Mouse (Mus musculus): Measurements from ENCODE around the gene Agtrap. TPM values are rescaled to one million over a fixed set of nuclear protein-coding genes. Genes with fewer than 3 reads are reported as not detected.
A peak's percentile ranks its signal among the peaks of the same experiment; 100 is the strongest.

Agtrap gene
- polyA plus RNA-seq, 1 experiment from 2014 or later = 14.2 TPM

DNA sequence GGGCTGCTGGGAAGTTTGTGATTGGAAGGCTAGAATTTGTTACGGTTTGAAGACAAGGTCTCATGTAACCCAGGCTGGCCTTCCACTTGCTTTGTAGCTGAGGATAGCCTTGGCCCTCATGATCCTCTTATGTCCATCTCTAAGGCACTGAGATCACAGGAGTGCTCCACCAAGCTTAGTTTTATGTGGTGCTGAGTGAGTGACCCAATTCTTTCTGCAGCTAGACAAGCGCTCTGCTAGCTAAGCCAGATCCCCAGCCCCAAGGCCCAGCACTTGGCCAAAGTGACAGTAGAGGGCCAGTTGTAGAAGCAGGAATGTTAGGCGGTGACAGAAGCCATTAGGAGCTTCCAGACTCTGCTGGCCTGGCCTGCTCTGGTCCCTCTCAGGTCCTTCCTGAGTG lies 16.3 kb upstream of the Agtrap start:
- no peak for ATAC-seq (ENCODE audit: insufficient number of reproducible peaks, low FRiP score, low TSS enrichment, low read depth)
- H3K4me3 ChIP-seq (replicated peaks) = no peak overlapping the region
- 79% methylated on average over 3 of the region's 3 CpGs for WGBS

DNA sequence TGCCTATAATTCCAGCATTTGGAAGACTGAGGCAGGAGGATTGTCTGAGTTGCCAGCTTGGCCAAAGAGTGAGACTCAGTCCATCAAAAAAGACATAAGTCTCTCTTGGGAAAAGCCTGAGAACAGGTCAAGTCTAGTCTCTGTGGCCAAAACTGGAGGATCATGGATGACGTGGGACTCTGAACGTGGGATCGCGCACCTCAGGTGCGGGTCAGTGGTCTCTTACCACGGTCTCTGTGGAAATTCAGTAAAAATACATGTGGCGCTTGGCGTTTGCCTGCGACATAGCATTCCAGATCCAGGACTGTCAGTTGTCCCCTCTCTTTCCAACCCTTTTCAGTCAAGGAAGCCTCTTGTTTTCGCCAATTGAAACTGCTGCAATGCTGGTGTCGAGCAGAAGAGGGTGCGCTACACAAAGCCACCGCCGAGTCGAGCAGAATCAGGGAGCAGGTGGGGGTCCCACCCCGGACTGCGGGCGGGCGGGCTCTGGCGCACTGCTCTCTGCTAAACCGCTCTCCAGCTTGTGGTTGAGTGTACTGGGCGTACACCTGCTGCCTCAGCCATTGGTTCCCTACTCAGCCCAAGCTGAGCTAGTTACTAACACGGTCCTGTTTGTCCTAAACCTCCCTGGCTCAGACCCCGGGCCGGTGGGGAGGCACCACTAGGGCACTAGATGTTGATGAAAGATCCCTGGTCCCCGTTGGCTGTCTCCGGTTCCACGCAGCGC lies 14.1 kb upstream of the Agtrap start:
- H3K27ac ChIP-seq (replicated peaks) = no peak overlapping the region
- H3K4me1 ChIP-seq = peaks cover 13% of the 10 kb centered on the region; the same call in 1 of the 2 replicates
- H3K9me3 ChIP-seq (replicated peaks) = no peaks in the 10 kb centered on the region
- H3K4me3 ChIP-seq (replicated peaks) = peak overlapping the region; percentile 30
- peak; percentile 66; the same call in 1 of the 2 replicates for ATAC-seq (ENCODE audit: insufficient number of reproducible peaks, low FRiP score, low TSS enrichment, low read depth)
- peak overlapping the region; percentile 51 for H3K4me2 ChIP-seq (replicated peaks)
- H3K9ac ChIP-seq = no peak overlapping the region
- WGBS = 15% methylated on average over 29 of the region's 29 CpGs
- no peaks in the 10 kb centered on the region for H3K36me3 ChIP-seq
- no peaks in the 10 kb centered on the region; the same call in 1 of the 2 replicates for H3K27me3 ChIP-seq

More for the DNA sequence above, 16.3 kb upstream of the Agtrap start:
- Histone ChIP-seq H3K4me1 (peaks cover 13% of the 10 kb centered on the region; the same call in 1 of the 2 replicates), H3K27me3 (no peaks in the 10 kb centered on the region; the same call in 1 of the 2 replicates), H3K4me2 (replicated peaks) (no peak overlapping the region), H3K9me3 (replicated peaks) (no peaks in the 10 kb centered on the region), H3K27ac (replicated peaks) (no peak overlapping the region), H3K9ac (no peak overlapping the region), H3K36me3 (no peaks in the 10 kb centered on the region)

DNA sequence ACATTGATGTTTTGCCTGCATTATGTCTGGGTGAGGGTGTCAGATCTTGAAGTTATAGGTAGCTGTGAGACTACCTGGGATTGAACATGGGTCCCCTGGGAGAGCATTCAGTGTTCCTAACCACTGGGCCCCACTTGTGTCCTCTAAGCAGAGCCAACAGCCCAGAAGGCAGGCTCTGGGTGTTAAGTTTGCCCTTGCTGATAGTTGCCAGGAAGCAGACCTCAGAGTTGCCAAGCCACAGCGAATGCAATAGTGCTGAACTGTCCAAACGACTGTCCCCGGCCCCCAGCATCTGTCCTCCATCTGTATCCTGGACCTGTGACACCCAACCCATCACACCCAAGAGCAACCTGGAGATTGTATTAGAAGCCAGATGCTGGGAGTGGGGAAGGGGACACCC lies 10.8 kb upstream of the Agtrap start:
- 85% methylated on average over 3 of the region's 3 CpGs for WGBS
- no peak for ATAC-seq (ENCODE audit: insufficient number of reproducible peaks, low FRiP score, low TSS enrichment, low read depth)
- Histone ChIP-seq H3K9ac (no peak overlapping the region), H3K4me2 (replicated peaks) (no peak overlapping the region), H3K27me3 (no peaks in the 10 kb centered on the region), H3K4me3 (replicated peaks) (no peak overlapping the region), H3K9me3 (replicated peaks) (no peaks in the 10 kb centered on the region), H3K27ac (replicated peaks) (no peak overlapping the region), H3K4me1 (peaks cover 13% of the 10 kb centered on the region; the same call in 1 of the 2 replicates), H3K36me3 (no peaks in the 10 kb centered on the region)

DNA sequence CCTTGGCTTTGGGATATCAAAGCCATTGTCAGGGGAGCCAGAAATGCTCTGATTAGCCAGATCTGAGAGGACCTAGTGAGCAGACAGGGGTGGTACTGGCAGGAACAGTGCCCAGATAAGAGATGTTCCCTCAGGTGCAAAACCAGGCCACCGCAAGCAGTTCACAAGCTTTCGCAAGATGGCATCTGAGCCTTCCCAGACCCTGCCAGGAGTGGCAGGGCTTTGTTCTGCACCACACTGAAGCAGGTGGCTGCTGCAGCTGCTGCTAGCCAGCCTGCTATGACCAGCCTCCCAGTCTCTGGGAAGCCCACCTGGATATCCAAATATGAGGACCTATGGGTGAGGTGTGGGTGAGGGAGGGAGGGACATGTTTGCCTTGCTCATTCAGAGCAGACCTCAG lies 10.1 kb upstream of the Agtrap start:
- WGBS = 90% methylated on average over 2 of the region's 2 CpGs
- no peak for ATAC-seq (ENCODE audit: insufficient number of reproducible peaks, low FRiP score, low TSS enrichment, low read depth)
- Histone ChIP-seq H3K4me2 (replicated peaks) (no peak overlapping the region), H3K9ac (no peak overlapping the region), H3K36me3 (no peaks in the 10 kb centered on the region), H3K27me3 (no peaks in the 10 kb centered on the region), H3K4me1 (peaks cover 13% of the 10 kb centered on the region; the same call in 1 of the 2 replicates), H3K4me3 (replicated peaks) (no peak overlapping the region), H3K27ac (replicated peaks) (no peak overlapping the region), H3K9me3 (replicated peaks) (no peaks in the 10 kb centered on the region)

DNA sequence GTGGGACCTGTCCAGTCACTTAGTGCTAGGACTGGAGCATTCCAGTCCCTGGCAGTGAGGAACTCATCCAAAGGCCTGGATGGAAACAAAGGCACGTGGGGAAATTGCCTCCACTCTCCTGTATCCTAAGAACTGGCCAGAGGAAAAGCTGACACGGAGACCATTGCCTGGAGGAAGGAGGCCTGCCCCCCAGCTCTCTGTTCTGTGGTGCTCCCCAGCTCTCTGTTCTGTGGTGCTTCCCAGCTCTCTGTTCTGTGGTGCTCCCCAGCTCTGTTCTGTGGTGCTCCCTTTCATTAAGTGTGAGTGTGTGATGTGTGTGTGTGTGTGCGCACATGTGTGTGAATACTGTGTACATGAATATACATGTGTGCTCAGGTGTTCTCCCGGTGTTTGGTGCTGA lies 7.2 kb upstream of the Agtrap start:
- Histone ChIP-seq H3K36me3 (no peaks in the 10 kb centered on the region), H3K27me3 (no peaks in the 10 kb centered on the region), H3K4me2 (replicated peaks) (no peak overlapping the region), H3K4me3 (replicated peaks) (no peak overlapping the region), H3K9me3 (replicated peaks) (no peaks in the 10 kb centered on the region), H3K4me1 (no peaks in the 10 kb centered on the region), H3K9ac (no peak overlapping the region), H3K27ac (replicated peaks) (no peak overlapping the region)
- ATAC-seq (ENCODE audit: insufficient number of reproducible peaks, low FRiP score, low TSS enrichment, low read depth) = no peak
- WGBS = 75% methylated on average over 4 of the region's 4 CpGs

DNA sequence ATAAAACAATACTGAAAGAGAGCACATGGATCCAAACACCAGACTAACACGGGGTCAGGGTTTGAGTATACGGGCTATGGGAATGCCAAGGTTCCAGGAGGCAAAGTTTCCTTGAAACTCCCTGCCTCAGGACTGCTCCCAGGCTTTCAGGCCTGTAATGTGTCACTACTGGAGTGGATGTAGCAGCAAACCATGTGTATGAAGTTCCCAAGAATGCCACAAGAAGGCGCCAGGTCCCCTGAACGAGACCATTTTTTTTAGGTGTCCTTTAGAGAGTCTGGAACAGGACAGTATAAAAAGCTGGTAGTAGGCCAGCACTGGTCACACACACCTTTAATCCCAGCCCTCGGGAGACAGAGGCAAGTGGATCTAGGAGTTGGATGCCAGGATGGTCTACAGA lies 6.3 kb upstream of the Agtrap start:
- no peak for ATAC-seq (ENCODE audit: insufficient number of reproducible peaks, low FRiP score, low TSS enrichment, low read depth)
- Histone ChIP-seq H3K4me2 (replicated peaks) (no peak overlapping the region), H3K9ac (no peak overlapping the region), H3K27me3 (no peaks in the 10 kb centered on the region), H3K36me3 (no peaks in the 10 kb centered on the region), H3K9me3 (replicated peaks) (no peaks in the 10 kb centered on the region), H3K4me3 (replicated peaks) (no peak overlapping the region), H3K4me1 (no peaks in the 10 kb centered on the region), H3K27ac (replicated peaks) (no peak overlapping the region)
- WGBS = 86% methylated on average over 5 of the region's 5 CpGs

DNA sequence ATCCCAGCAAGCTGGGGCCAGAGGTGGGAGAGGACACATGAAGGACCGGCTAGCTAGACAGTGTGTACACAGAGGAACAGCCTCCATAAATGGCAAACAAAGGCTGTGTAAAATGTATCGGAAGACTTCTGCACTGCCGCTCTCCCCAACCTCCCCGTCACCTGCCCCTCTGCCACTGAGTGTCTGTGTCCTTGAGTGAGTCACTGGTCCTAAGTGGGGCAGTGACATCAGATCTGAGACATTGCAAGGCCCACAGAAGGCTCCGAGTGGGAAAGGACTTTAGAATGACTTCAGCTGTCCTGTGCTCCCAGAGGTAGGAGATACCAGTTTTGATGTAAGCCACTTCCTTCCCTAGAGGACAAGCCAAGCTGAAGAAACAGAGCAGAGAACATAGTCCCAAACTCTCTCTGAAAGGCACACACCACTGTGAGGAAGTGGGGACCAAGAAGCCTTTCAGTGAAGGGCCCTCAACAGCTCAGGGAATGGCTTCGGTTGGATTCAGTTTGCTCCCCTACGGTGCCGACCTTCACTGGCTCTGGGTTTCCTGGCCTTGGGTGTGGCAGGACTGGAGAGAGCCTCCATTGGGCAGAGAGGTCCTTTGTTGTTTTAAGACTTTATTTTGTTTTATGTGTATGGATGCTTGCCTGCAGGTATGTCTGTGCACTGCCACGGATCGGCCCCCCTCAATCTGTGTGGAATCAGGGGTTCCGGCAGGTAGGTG lies 4.9 kb upstream of the Agtrap start:
- Histone ChIP-seq H3K4me1 (peaks cover 5% of the 10 kb centered on the region; the same call in 1 of the 2 replicates), H3K36me3 (no peaks in the 10 kb centered on the region), H3K9ac (no peak overlapping the region), H3K4me2 (replicated peaks) (no peak overlapping the region), H3K27me3 (no peaks in the 10 kb centered on the region), H3K4me3 (replicated peaks) (no peak overlapping the region), H3K9me3 (replicated peaks) (no peaks in the 10 kb centered on the region), H3K27ac (replicated peaks) (no peak overlapping the region)
- no peak for ATAC-seq (ENCODE audit: insufficient number of reproducible peaks, low FRiP score, low TSS enrichment, low read depth)
- WGBS = 90% methylated on average over 11 of the region's 11 CpGs

DNA sequence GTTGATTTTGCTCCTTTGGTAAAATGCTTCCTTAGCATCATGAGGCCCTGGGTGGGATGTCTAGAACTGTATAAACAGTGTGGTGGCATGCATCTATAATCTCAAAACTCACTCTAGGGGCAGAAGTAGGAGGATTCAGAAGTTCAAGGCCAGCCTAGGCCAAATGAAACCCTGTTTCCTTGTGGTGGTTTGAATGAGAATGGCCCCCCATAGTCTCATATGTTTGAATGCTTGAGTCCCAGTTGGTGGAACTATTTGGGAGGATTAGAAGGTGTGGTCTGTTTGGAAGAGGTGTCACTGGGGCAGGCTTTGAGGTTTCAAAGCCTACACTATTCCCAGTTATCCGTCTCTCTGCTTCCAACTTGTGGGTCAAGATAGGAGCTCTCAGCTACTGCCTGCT lies 3.4 kb upstream of the Agtrap start:
- Histone ChIP-seq H3K4me1 (peaks cover 20% of the 10 kb centered on the region), H3K9me3 (replicated peaks) (no peaks in the 10 kb centered on the region), H3K4me3 (replicated peaks) (no peak overlapping the region), H3K4me2 (replicated peaks) (no peak overlapping the region), H3K36me3 (no peaks in the 10 kb centered on the region), H3K27ac (replicated peaks) (no peak overlapping the region), H3K9ac (no peak overlapping the region), H3K27me3 (no peaks in the 10 kb centered on the region)
- 88% methylated on average over 1 of the region's 1 CpGs for WGBS
- no peak for ATAC-seq (ENCODE audit: insufficient number of reproducible peaks, low FRiP score, low TSS enrichment, low read depth)

DNA sequence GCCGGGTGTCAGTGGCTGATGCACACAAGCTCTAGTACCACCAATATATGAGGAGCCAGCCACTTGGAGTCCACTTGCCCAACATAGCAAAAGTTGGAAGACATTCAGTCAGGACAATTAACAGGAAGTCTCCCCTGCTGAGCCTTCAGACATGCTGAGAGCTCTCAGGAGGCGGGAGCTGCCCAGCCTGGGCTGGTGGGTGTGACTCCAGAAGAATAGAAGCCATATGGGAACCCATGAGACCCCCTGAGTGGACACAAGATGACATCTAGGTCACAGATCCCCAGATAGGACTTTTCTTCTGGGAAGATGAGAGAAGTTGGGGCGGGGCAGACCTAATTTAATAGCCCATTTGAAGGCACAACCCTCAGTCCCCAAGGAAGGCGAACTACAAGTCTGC lies 1.3 kb upstream of the Agtrap start:
- H3K9me3 ChIP-seq (replicated peaks) = no peaks in the 10 kb centered on the region
- no peaks in the 10 kb centered on the region for H3K27me3 ChIP-seq
- ATAC-seq (ENCODE audit: insufficient number of reproducible peaks, low FRiP score, low TSS enrichment, low read depth) = no peak
- H3K4me3 ChIP-seq (replicated peaks) = no peak overlapping the region
- no peak overlapping the region for H3K4me2 ChIP-seq (replicated peaks)
- no peak overlapping the region for H3K9ac ChIP-seq
- H3K27ac ChIP-seq (replicated peaks) = no peak overlapping the region
- WGBS = 56% methylated on average over 4 of the region's 4 CpGs
- no peaks in the 10 kb centered on the region for H3K36me3 ChIP-seq
- H3K4me1 ChIP-seq = peaks cover 35% of the 10 kb centered on the region

DNA sequence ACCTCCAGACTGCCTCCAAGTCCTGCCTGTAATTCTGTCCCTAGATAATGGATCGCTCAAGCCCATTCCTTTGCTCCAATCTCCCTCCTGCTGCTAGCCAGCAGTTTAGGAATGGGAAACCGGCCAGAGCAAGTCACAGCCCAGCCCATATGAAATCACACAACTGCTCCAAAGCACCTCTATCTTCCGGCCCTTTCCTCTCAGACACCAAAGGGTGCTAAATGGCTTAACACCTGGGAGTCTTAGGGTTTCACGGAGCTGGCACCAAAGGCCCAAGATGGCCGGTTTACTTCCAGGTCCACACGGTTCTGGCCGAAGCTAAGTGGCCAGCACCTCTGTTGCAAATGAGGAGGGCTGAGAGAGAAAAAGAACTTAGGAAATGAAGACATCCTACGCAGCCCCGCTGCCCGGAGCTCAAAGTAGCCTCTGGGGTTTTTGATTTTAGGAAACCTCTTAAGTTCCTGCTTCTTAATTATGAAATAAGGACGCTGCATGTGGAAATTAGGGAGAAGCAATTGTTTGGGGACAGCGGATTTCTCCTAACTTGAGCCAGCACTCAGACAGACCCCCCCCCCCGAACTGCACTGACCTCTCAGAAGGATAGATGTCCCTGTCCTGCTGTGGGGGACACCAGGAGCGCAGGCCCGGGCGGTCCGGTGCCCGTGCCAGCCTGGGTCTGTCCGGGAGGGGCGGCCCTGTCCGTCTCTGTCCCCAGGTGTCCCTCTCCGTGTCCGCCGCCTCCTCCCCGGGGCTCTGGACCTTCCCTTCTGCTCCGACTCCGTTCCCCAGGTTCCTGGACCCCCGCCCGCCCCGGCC lies 532 bp downstream of the Agtrap start:
- Histone ChIP-seq H3K36me3 (no peaks in the 10 kb centered on the region), H3K4me2 (replicated peaks) (peak overlapping the region; percentile 82), H3K4me1 (peaks cover 47% of the 10 kb centered on the region), H3K9ac (peak overlapping the region; percentile 81), H3K27ac (replicated peaks) (peak overlapping the region; percentile 39; the same call in 1 of the 2 replicates), H3K9me3 (replicated peaks) (no peaks in the 10 kb centered on the region), H3K27me3 (no peaks in the 10 kb centered on the region), H3K4me3 (replicated peaks) (peak overlapping the region; percentile 85)
- ATAC-seq (ENCODE audit: insufficient number of reproducible peaks, low FRiP score, low TSS enrichment, low read depth) = 0 out of 2 replicates have a peak, but pooled peaks have one; percentile 4
- WGBS = 5% methylated on average over 30 of the region's 30 CpGs

DNA sequence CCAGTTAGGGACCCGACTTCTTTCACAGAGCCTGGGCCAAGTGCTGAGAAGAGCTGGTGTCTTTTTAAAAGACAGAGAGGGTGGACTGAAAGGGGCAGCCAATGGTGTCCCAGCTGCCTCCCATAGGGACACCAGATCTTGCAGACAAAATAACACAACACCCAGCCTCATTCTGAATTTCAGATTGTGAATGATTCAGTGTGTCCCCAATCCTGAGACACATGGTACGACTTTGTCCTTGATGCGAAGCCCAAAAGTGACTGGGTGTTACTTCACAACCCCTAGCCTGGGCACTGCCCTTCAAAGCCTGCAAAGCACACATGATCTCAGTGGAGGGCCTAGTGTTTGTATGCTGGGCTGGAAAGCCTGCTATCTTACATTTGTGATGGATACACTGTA lies 1.9 kb downstream of the Agtrap start:
- no peaks in the 10 kb centered on the region for H3K9me3 ChIP-seq (replicated peaks)
- 80% methylated on average over 3 of the region's 3 CpGs for WGBS
- no peak for ATAC-seq (ENCODE audit: insufficient number of reproducible peaks, low FRiP score, low TSS enrichment, low read depth)

More for the DNA sequence above, 1.9 kb downstream of the Agtrap start:
- no peak overlapping the region for H3K4me3 ChIP-seq (replicated peaks)
- no peaks in the 10 kb centered on the region for H3K27me3 ChIP-seq
- peaks cover 47% of the 10 kb centered on the region for H3K4me1 ChIP-seq
- H3K4me2 ChIP-seq (replicated peaks) = no peak overlapping the region
- H3K27ac ChIP-seq (replicated peaks) = no peak overlapping the region
- H3K36me3 ChIP-seq = peaks cover 9% of the 10 kb centered on the region
- no peak overlapping the region for H3K9ac ChIP-seq
